Mouse (Mus musculus) thymus, adult 2 months (tissue): ENCODE results near the gene Spo11. TPM values are rescaled to one million over a fixed set of nuclear protein-coding genes. Genes with fewer than 3 reads are reported as not detected.
A peak's percentile ranks its signal among the peaks of the same experiment; 100 is the strongest.

Source experiments
- DNase-seq: peaks from one replicate; pipeline ENCODE4 v3.0.0; 2021
- H3K27ac ChIP-seq: fragments of 200-500 bp; 2 replicates; pipeline ENCODE4 v1.5.1; 2012; ENCODE audit warnings: low read length, control low read depth; ENCODE audit not compliant: control insufficient read depth, insufficient read depth
- H3K27me3 ChIP-seq: fragments of 200-500 bp; 2 replicates; pipeline ENCODE4 v1.6.1; 2012; ENCODE audit warnings: mild to moderate bottlenecking, low read length, moderate library complexity, mixed read lengths; ENCODE audit not compliant: control insufficient read depth, insufficient read depth
- H3K36me3 ChIP-seq: fragments of 200-500 bp; 2 replicates; pipeline ENCODE4 v1.6.1; 2012; ENCODE audit warnings: mild to moderate bottlenecking, low read length, moderate library complexity; ENCODE audit not compliant: control insufficient read depth, insufficient read depth
- H3K4me1 ChIP-seq: fragments of 200-500 bp; replicated peaks from 2 replicates; pipeline ENCODE4 v1.6.1; 2012; ENCODE audit warnings: low read length; ENCODE audit not compliant: control insufficient read depth, insufficient read depth
- H3K4me3 ChIP-seq: fragments of 200-500 bp; 2 replicates; pipeline ENCODE4 v1.5.1; 2012; ENCODE audit warnings: mild to moderate bottlenecking, low read length, control low read depth, moderate library complexity; ENCODE audit not compliant: control insufficient read depth, insufficient read depth
- CTCF ChIP-seq: fragments of 200-500 bp; IDR thresholded peaks from 2 replicates; pipeline ENCODE4 v1.5.1; 2012; ENCODE audit warnings: mild to moderate bottlenecking, control low read depth, low read length, moderate library complexity, borderline replicate concordance; ENCODE audit not compliant: control insufficient read depth, poor library complexity, insufficient read depth; ENCODE audit errors: extremely low read depth
- POLR2A ChIP-seq: fragments of 200-500 bp; IDR thresholded peaks from 2 replicates; pipeline ENCODE4 v1.6.1; 2012; ENCODE audit warnings: mild to moderate bottlenecking, low read length, control low read depth, moderate library complexity; ENCODE audit not compliant: control insufficient read depth, poor library complexity, insufficient read depth; ENCODE audit errors: extremely low read depth
- WGBS: fragments of 180-500 bp; shearing (Covaris S2); methylation state at CpG from one replicate; pipeline ENCODE4 v1.1.7; 2018; 5-methylcytosine and 5-hydroxymethylcytosine counted together
- polyA plus RNA-seq: library from polyadenylated mRNA; depleted of rRNA; stranded (reverse); fragments of >200 nt; gene quantifications from 2 replicates; pipeline ENCODE4 v1.2.3, GENCODE M21; 2012

Gene Spo11
- polyA plus RNA-seq, 1 experiment, result 126 TPM

DNA sequence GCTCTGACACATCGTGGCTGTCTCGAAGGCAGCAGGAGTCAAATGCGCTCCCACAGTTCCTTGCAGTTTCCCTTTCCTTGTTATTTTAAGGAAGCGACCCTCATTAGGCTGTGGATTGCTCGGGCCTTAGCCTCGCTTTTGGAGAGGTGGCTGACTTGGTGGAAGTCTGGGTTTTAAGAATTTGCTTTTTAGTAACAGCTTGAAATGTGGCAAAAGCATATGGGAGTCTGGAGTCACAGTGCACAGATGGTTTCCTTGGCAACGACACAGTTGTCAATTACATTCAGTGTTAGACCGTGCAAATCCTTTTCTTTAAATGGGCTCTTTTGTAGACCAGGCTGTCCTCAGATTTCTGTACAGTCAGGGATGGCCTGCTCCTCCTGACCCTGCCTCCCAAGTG, 23.4 kb downstream of the Spo11 start:
- WGBS, result 16% methylated on average over 8 of the region's 8 CpGs
- Histone ChIP-seq H3K4me3 (peak overlapping the region; percentile 64), H3K27ac (no peak overlapping the region)

DNA sequence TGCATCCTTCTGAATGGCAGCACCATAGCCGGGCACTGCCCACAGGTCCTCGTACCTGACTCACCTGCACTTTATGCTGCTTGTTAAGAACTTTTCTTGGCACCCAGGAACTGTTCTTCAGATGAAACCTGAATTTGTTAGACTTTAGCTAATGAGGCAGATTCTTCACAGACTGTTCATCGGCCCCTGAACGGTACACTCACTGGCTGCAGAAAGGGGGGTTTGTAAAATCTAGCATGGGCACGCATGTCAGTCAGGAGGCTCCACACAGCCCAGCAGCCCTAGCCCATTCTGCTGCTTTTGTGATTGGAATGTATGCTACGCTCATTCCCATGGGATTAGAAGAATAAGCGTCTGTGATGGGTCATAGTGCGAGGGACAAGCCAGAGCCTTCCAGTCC, 26.2 kb downstream of the Spo11 start:
- no peak for DNase-seq
- WGBS, result 98% methylated on average over 8 of the region's 8 CpGs
- Histone ChIP-seq H3K4me3 (no peak overlapping the region), H3K36me3 (peaks cover 54% of the 10 kb centered on the region), H3K4me1 (peaks cover 11% of the 10 kb centered on the region), H3K27me3 (no peaks in the 10 kb centered on the region), H3K27ac (no peak overlapping the region)
- TF ChIP-seq POLR2A (no peak), CTCF (no peak)

More for the DNA sequence above, 23.4 kb downstream of the Spo11 start:
- Histone ChIP-seq H3K4me1 (peaks cover 13% of the 10 kb centered on the region), H3K36me3 (peaks cover 26% of the 10 kb centered on the region), H3K27me3 (no peaks in the 10 kb centered on the region)
- TF ChIP-seq CTCF (no peak), POLR2A (no peak)
- DNase-seq, result no peak

DNA sequence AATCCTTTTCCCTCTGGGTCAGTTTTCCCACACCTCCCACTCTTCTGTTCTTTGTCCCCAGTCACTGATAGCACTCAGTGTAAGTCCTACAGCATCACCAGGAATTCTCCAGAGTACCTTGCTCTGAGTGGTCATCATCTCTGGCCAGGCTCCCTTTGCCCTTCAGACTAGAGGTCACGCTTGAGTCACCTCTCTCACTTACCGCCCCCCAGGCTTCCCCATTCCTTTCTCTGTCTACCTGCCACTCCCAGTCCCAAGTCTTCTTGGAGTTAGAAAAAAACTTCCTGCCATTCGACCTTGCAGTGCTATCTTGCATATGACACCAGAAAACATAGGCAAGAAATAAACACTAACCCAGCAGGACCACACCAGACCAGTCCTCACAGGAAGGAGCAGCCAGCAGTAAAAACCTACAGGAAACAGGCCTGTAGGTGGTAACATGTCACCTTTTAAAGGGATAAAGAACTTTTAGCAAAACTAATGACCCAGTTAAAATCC, 32.8 kb downstream of the Spo11 start:
- peaks cover 94% of the 10 kb centered on the region for H3K36me3 ChIP-seq
- H3K4me3 ChIP-seq, result no peak overlapping the region

DNA sequence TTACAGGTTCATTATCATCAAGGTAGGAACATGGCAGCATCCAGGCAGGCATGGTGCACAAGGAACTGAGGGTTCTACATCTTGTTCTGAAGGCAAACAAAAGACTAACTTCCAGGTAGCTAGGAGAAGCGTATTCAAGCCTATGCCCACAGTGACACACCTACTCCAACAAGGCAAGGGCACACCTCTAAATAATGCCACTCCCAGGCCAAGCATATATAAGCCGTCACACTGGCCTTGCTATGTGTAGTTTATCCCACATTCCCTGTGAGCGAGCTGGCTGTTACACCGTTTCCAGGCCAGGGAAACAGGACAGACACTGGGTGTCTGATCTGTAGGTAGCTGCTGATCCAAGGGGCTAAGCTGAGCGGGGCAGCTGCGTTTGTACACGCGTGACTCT, 33.9 kb downstream of the Spo11 start:
- no peak overlapping the region for H3K4me3 ChIP-seq
- H3K27me3 ChIP-seq, result no peaks in the 10 kb centered on the region
- no peaks in the 10 kb centered on the region for H3K4me1 ChIP-seq
- no peak overlapping the region for H3K27ac ChIP-seq
- H3K36me3 ChIP-seq, result peaks cover 83% of the 10 kb centered on the region
- no peak for TF ChIP-seq CTCF
- TF ChIP-seq POLR2A, result no peak
- WGBS, result 96% methylated on average over 8 of the region's 8 CpGs
- no peak for DNase-seq

More for the DNA sequence above, 32.8 kb downstream of the Spo11 start:
- TF ChIP-seq CTCF (no peak), POLR2A (no peak)
- DNase-seq, result no peak
- Histone ChIP-seq H3K4me1 (no peaks in the 10 kb centered on the region), H3K27me3 (no peaks in the 10 kb centered on the region), H3K27ac (no peak overlapping the region)
- WGBS, result 84% methylated on average over 3 of the region's 3 CpGs

DNA sequence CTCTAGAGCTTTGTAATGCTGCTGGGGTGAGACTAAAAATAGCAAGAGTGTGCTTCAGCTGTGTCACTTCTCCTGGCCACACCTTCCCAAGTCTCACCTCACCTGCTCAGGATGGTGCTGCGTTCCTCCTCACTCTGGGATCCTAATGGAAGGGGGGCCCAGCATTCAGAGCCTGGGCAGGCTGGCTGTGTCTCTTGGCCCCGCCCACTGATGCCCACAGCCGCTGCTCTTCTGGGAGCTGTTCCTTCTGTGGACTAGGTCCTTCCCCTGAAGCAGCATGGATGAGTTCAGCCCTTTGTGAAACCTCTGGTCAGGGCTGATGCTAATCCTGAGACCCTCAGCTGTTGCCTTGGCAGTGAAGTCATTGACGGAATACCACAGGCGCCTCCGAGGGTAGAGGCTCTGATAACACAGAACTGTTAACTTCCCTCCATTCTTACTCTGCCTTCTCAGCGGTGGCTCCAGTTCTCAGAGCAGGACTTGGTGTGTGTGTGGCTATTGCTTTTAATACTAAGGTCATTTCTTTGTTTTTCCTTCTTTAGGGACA, 37.3 kb downstream of the Spo11 start:
- no peaks in the 10 kb centered on the region for H3K27me3 ChIP-seq

DNA sequence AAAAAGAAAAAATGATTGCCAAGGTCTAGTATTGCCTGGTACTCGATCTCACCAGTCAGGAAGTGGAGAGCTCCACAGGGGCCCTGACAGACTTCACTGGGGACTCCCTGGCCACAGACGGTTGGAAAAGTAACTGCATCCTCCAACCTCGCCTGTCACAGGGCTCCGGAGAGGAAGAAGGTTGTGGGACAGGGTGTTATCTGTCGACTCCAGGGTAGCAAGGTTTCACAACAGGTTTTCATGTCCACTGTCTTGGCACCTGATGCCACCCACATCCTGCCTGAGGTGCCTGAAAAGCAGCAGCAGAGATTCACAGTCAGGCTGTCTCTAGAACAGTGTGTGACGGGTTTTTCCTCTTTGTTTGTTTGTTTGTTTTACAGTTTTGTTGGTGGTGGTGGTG, 40.4 kb downstream of the Spo11 start:
- no peak overlapping the region for H3K4me3 ChIP-seq
- peaks cover 32% of the 10 kb centered on the region for H3K4me1 ChIP-seq
- H3K27ac ChIP-seq, result no peak overlapping the region
- H3K27me3 ChIP-seq, result no peaks in the 10 kb centered on the region
- TF ChIP-seq CTCF (no peak), POLR2A (no peak)
- DNase-seq, result peak; percentile 58
- WGBS, result 1% methylated on average over 6 of the region's 6 CpGs
- H3K36me3 ChIP-seq, result peaks cover 19% of the 10 kb centered on the region

More for the DNA sequence above, 37.3 kb downstream of the Spo11 start:
- peaks cover 19% of the 10 kb centered on the region for H3K4me1 ChIP-seq
- WGBS, result 90% methylated on average over 7 of the region's 7 CpGs
- H3K4me3 ChIP-seq, result no peak overlapping the region
- no peak for DNase-seq
- peaks cover 50% of the 10 kb centered on the region for H3K36me3 ChIP-seq
- H3K27ac ChIP-seq, result no peak overlapping the region
- TF ChIP-seq CTCF (no peak), POLR2A (no peak)
